Mouse (Mus musculus) frontal cortex, adult 2 months (tissue): ENCODE results near the gene Tnfaip2. TPM values are rescaled to one million over a fixed set of nuclear protein-coding genes. Genes with fewer than 3 reads are reported as not detected.

ENCODE experiments used
- DNase-seq, 2 experiments: peaks; one replicate each; pipeline ENCODE4 v3.0.0; 2022; ENCODE audit warnings: low spot score in 1 of 2; ENCODE audit errors: extremely low spot score in 1 of 2
- polyA plus RNA-seq: library from polyadenylated mRNA; depleted of rRNA; stranded (reverse); fragments of >200 nt; gene quantifications from 2 replicates; pipeline ENCODE4 v1.2.3, GENCODE M21; 2012

Tnfaip2 gene
- polyA plus RNA-seq, 1 experiment: 1.0 TPM

DNA sequence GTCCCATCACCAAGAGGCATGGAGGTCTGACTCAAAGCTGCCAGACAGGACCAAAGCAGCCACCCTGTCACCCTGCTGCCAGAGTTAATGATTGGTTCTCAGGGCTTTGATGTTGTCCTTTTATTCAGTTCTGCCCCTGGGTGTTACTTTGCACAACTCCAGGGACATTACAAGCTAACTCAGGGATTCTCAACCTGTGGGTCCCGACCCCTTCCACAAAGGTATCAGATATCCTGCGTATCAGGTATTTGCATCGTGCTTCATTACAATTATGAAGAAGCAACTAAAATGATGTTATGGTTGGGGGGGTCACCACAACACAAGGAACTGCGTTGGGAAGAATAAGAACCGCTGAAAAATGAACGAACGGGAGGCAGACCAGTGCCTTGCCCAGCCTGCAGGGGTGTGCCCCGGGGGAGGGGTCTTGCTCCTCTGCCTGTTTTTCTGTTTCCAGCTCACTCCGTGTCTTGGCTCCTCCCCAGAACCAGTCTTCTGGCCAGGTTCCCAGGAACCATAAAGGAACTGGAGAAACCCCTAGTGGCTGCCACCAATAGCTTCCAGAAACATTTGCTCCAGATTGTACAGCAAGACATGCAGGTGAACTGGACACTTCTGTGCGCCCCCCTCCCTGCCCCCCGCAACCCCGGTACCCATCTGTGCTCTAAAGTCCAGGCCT is 14.7 kb upstream of the Tnfaip2 start:
- DNase-seq: no peak

DNA sequence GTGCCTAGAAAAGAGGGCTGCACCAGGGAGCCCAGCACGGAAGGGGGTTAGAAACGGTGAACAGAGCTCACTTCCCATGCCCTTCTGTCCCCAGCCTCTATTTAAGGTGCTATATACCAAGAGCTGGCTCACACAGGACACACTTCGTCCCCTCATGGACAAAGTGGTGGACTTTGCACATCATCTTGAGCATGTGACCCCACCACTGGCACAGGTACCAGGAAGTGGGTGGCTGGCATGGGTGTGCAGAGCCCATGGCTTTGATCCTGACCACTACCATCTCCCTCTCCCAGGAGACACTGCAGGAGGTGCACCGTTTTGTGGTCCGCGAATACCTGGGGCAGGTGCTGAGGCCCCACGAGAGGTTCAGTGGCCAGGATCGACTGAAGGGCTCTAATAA is 13.9 kb upstream of the Tnfaip2 start:
- DNase-seq: no peak

DNA sequence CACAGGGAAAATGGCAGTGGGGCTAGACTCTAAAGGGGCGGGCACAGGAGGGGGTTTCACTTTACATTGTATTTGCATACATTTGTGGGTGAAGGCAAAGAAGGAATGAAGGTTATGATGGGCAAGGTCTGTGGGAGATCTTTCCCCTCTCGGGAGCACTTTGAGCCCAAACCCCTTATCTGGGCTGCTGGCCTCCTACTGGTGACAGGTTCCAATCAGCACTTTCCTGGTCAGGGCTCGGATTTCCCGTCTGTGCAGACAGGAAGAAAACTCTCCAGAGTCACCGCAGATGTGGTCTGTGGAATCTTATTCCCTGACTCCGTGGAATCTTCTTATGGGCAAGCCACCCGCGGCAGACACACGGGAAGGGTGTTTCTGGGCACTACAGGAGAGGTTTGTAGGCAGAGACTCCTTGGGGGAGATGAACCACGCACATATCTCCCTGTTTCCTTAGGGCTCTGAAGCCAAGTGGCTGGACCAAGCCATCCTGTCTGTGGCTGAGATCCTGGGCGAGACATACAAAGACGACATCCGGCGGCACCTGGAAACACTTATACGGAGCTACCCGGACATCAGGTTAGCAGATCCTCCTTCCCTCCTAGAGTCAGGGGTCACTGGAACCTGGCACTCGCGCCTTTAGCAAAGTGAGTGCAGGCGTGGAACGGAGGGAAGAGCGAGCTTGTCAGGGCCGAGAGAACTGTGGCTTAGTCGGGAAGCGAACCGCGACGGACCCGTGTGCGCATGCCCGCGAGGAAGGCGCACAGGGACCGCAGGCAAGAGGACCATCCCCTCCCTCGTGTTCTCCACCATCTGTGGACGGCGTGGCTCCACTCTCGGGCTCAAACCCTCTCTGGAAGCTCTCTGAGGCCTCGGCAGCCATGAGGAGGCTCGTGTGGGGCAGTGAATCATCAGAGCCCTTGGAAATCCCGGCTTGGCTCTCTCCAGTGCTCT is 13.0 kb upstream of the Tnfaip2 start:
- DNase-seq: peak in 1 of 2 experiments; percentile 32

DNA sequence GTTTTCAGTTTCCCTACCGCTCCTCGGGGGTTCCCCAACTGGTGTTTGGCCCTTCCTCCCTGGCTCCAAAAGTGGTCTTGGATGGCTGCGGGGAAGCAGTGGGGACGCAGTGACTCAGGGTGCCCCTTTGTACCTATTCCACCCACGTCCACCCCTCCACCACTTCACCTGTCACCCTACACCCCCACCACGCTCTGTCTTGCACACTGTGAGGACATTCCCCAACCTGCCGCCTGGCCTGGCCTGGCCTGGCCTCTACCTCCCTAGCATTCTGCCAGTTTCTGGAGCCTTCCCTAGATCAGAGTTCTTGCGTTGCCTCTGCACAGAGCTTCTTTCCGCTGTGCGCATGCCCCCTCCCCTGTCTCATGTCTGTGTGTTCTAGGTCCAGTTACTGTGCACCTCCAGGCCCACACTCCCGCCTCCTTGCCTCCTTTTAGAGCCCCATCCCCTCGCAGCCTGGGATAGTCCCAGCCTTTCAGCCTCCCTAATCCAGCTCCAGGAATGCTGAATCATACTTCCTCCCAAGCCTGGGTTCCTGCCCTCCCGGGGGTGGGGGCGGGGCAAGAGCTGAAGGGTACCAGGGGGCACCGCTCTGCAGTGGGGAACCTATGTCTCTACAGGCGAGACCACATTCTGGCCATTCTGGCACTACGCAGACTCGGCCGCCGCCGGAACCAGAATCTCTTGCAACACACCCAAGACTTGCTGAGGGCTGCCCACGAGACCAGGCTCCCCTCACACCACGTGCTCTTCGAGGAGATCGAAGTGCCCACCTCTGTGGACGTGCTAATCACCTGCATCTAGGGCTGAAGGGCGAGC is 12.0 kb upstream of the Tnfaip2 start:
- DNase-seq: no peak

DNA sequence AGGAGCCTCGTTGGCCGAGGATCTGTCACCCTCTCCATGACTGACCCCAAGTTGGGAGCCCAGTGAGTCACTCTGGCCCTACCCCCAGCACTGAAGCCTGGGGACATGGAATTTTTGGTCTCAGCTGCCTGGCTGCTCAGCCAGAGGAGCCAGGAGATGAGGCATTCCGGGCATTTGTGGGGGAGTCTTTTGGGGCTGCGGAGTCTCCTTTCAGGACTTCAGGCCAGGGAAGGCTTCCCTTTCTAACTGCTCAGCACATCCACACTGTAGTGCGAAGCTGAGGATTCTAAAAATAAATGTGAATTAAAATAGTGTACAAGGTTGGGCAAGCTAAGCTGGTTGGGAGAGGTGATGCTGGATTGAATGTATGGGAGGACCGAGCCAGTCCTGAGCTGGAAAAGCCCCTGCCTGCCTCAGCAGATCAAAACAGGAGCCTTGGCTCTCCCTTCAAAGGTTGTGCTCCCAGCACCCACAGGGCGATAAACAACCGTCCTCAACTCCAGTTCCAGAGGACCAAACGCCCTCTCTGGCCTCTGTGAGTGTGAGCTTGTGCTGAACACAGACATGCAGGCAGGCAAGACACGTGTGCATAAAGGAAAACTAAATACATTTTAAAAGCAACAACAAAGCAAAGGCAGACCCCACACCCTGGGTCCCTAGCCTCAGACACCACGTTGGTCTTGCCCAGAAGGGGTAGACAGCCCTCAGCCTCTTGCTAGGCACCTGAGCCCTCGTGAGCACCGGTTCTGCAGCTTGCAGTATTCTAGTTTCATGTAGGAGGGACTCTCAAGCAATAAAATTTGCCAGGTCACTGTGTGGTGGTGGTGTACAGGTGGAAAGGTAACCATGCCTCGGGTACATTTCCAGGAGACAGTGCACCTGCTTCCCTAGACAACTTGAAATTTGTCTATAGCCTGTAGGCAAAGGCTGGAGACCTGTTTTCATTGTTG is 11.1 kb upstream of the Tnfaip2 start:
- no peak for DNase-seq

DNA sequence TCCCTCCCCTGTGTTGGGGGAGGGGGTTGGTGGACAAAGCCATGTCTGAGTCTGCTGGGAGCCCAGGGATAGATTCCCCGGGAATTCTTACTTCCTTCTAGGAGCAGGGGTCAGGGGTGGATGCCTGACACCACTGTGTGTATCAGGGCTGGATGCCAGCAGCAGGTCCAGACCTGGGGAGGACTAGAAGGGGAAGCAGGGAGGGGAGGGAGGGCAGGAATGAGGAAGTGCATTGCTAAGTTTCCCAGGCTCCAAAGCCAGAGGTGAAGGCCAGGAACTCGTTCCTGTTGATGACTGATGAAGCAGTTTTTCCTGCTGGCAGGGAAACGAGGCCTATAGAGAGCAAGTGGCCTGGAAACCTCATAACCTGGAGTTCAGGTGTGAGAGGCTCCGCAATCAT is 10.2 kb upstream of the Tnfaip2 start:
- DNase-seq: no peak

DNA sequence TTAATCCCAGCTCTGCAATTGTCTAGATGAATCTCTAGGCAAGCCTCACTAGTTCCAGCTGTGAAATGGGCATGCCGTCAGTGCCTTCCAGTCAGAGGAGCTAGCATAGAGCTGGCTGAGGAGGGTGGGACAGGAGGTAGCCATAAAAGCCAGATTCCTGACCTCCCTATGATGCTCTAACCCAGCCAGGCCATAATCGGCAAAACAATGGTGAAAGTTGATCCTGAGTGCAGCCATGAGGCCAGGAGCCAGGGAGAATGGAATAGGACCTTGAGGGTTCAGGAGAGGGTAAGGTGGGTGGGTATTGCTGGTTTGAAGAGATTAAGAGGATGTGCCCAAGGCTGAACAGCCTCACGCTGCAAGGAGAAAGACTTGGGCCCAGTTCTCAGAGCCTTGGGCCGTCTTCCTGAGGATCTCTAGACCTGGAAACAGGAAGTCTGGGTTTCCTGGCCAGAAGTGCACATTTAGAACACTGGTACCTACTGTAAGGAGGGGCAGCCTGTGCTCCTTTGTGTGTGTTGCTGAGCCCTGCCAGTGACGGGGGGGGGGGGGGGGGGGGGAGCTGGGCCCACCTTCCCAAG is 9.4 kb upstream of the Tnfaip2 start:
- DNase-seq: no peak

DNA sequence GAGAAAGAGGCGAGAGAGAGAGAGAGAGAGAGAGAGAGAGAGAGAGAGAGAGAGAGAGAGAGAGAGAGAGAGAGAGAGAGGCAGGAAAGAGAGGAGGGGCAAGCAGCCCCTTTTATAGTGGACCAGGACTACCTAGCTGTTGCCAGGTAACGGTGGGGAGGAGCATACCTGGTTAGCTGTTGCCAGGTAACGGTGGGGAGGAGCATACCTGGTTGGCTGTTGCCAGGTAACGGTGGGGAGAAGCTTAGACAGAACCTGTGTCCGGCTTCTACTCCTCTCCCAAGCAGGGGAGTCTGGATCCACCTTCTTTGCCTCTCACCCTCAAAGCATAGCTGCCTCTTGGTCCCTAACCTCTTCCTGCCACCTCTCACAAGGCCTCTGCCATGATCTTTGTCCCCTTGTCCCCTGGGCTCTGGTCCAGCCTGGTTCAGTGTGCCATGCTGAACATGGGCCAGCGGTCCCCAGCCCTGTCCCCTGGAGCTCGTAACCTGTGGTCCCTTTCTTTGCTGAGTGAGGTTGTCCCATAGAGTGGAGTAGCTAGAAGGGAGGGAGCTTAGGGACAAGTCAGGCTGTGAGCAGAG is 8.0 kb upstream of the Tnfaip2 start:
- DNase-seq: no peak

DNA sequence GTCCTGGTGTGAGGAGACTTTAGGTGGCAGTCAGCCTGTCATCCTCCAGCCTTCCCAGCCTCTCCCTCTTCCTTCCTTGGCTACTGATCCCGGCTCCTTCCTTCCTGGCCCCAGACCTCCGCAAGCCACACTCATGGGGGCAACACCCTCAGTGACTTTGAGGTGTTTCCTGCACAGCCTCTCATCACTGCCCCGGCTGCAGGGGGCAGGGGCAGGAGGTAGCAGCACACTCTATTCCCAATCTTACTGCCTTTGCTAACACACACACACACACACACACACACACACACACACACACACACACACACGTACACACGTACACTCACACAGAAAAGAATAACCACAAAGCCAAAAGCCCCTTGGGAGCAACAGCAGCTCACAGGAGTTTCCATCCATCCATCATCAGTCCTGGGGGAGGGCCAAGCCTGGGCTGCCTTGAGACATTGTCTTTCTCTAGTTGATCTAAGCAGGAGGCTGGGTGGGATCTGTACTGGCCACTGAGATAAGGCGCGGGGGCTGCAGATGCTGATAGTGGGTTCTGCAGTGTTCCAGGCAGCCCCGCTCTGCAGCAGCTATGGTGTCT is 7.4 kb upstream of the Tnfaip2 start:
- no peak for DNase-seq

DNA sequence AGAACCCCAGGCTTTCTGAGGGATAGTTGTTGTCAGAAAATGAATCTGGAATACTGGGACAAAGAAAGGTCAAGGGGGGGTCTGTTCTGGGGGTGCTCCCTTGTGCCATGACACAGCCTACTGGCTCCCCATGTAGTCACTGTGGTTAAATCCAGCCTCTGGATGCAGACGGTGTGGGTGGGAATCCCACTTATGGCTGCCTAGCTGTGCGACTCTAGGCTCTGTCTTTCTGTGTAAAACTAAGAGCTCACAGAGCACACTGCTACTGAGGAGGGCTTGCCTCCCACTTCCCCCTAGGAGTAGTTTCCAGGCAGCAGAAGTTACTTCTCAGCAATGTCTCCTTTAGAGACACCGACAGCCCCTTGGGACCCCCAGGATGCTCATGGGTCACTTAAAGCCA is 6.1 kb upstream of the Tnfaip2 start:
- peak in 1 of 2 experiments; percentile 36 for DNase-seq

DNA sequence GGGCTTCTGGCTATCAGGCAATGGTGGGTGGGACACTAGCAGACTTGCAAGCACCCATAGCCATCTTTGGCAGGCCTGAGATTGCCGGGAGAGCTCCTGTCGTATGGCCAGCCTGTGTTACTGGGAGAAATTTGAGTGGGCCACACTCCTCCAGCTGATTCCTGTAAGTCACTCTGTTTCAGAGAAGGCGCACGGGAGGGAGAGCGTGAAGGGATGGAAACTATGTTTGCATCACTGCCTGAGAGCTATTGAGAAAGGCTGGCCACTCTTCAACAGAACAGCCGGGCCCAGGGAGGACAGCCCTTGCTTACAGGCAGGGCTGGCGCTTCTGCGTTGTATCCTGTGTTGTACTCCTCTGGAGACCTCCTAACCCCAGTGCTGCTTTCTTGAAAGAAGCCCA is 5.6 kb upstream of the Tnfaip2 start:
- DNase-seq: peak; percentile 31 to 58

DNA sequence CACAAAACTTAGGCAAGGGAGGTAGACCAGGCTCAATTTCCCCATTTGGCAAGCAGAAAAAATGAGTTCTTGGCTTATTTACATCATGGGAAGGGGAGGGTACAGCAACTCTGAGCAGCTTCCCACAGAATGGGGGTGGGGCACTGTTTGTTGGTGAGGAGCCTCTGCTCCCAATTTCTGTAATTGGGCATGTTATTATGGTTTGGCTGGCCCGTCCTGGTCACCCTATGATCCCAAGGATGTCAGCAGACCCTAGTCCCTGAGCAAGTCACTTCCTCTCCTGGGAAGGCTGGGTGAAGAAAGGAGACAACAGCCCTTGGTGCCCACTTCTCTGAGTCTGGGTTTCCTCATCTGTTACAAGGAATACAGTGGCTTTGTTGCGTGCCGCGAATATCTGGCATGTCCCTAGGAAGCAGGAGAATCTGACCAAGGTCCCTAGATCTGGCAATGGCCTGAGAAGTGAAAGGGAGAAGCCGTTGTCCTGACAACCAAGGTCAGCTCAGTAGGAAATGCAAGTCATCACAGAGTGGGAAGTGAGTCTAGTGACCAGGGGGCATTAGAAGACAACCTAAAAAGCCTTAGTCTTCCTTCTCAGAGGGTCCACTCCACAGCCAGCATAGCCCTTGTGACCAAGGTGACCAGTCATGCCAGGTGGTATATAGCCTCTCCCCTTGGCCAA is 4.9 kb upstream of the Tnfaip2 start:
- no peak for DNase-seq

DNA sequence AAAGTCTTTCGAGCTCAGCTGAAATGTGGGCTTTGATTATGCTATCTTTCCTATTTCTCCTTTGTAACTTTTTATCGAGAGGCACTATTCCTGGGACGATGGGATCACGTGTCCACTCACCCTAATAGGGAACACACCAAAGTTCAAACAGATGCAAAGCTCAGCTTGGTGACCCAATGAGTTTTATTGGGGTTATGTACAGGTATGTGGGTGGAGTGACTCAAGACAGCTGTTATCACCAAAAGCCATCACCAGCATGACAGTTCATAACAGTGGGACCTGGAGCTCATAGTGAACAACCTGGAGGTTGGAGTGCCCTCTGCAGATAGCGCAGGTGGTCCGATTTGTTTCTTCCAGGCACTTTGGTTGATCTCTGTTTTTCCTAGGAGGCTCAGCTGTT is 3.4 kb upstream of the Tnfaip2 start:
- no peak for DNase-seq

DNA sequence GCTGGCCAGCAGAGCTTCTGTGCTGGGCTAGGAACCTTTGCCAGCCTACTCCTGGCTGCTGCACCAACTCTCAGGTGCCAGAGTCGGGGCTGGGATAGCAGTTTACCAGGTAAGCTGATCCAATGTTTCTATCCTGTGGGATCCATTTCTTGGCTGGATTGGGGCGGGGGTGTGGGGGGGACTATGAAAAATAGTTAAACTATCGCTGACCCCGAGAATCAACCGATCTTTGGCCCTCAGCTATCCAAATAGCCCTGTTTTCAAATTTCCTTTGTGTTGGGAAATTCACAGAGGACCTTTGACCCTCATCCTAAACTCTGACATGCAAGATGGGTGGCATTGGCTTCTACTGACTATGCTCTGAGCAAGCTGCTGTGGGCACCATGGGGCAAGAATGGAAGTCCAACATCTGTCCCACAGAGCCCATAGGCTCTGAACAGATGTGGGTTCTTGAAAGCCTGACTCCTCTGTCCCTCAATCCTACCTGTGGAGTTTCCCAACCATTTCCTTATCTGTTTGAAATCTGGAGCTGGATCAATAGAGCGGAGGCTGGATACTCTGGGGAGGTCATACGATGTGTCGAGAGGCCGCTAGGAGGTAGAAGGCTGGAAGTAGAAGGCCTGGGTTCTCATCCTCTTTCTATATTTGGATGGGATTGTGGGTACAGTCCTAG is 1.4 kb upstream of the Tnfaip2 start:
- DNase-seq: no peak

DNA sequence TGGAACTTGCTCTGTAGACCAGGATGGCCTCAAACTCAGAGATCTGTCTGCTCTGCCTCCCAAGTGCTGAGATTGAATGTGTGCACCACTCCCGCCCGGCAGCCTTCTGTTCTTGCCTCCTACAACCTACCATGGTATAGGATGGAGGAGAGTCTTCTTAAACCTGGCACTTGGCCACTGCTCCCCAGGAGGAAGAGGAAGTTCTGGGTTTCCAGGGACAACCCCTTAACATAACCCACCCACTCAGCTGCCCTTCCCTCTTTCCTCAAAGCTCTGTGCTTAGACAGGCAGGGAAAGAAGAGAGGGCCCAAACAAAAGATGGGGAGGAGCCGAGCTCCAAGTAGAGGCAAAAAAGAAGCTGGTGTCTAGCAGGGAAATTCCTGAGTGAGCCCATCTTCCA is 746 bp upstream of the Tnfaip2 start:
- DNase-seq: peak in 1 of 2 experiments; percentile 67

DNA sequence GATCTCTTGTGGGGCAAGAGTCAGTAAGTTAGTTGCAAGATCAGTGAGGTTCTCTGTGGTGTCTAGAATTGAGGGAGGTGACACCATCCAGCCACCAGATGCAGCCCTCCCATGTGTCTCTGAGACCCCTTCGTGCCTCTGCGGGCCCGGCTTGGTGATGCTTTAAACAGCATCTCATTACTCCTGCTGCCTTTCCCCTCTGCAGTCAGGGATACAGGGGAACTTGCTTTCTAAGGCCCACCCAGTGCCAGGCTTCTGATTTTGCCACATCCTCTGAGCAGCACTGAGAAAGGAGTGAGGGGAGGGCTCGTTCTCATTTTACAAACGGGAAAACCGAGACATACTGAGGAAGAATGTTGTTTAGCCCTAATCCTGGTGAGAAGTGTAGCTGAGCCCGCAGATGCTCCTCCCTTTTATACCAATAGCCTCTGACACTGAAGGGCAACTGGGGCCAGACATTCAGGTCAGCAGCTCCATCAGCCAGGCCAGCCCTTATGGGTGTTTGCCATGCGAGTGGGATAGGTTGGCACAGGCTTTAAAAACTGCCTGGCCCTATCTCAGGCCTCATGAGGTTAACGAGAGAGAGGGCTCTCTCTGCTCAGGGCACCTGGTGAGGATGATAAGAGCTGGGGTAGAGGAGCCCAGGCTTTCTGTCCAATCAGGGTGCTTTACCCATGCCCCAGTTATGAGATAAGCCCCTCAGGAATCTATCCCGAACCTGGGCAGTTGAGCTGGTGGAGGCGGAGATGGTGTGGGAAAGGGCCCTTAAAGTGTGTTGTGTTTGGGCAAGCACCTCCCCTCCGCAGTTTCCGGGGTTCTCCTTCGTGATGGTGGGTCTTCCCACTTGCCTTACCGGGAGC is 972 bp downstream of the Tnfaip2 start:
- no peak for DNase-seq
